Mouse (Mus musculus) lung, embryonic 16.5 days (tissue): Measurements from ENCODE around the gene Szrd1. TPM values are rescaled to one million over a fixed set of nuclear protein-coding genes. Genes with fewer than 3 reads are reported as not detected.
A peak's percentile ranks its signal among the peaks of the same experiment; 100 is the strongest.

Experiments
- ATAC-seq: fragments of 200-750 bp; cut with Nextera tagmentation; 2 replicates; pipeline ENCODE4 v1.8.0; 2017; ENCODE audit warnings: low read depth, mild to moderate bottlenecking, moderate library complexity
- H3K27ac ChIP-seq: fragments of 300-500 bp; sonication (generic); 2 replicates; pipeline ENCODE4 v1.5.1; 2014; ENCODE audit warnings: mild to moderate bottlenecking, control low read depth, low read length
- H3K27me3 ChIP-seq: fragments of 300-500 bp; sonication (generic); 2 replicates; pipeline ENCODE4 v1.6.1; 2014; ENCODE audit warnings: low read depth, low read length, mixed read lengths; ENCODE audit not compliant: control insufficient read depth, insufficient read depth
- H3K36me3 ChIP-seq: fragments of 300-500 bp; sonication (generic); 2 replicates; pipeline ENCODE4 v1.6.1; 2014; ENCODE audit warnings: low read length; ENCODE audit not compliant: control insufficient read depth, insufficient read depth
- H3K4me1 ChIP-seq: fragments of 300-500 bp; sonication (generic); replicated peaks from 2 replicates; pipeline ENCODE4 v1.6.1; 2014; ENCODE audit warnings: low read length, mixed read lengths; ENCODE audit not compliant: control insufficient read depth, insufficient read depth
- H3K4me2 ChIP-seq: fragments of 300-500 bp; sonication (generic); 2 replicates; pipeline ENCODE4 v1.6.1; 2014; ENCODE audit warnings: low read depth, low read length, control low read depth
- H3K4me3 ChIP-seq: fragments of 300-500 bp; sonication (generic); 2 replicates; pipeline ENCODE4 v1.5.1; 2014; ENCODE audit warnings: mild to moderate bottlenecking, low read length, control low read depth
- H3K9ac ChIP-seq: fragments of 300-500 bp; sonication (generic); 2 replicates; pipeline ENCODE4 v1.6.1; 2014; ENCODE audit warnings: low read length, control low read depth
- H3K9me3 ChIP-seq: fragments of 300-500 bp; sonication (generic); 2 replicates; pipeline ENCODE4 v1.6.1; 2016; ENCODE audit warnings: low read length; ENCODE audit not compliant: control insufficient read depth
- WGBS: fragments of 180-500 bp; shearing (Covaris S2); extraction: QIAGEN DNeasy Blood & Tissue Kit; methylation state at CpG from one replicate; pipeline ENCODE4 v1.1.7; 2014; 5-methylcytosine and 5-hydroxymethylcytosine counted together
- polyA plus RNA-seq: library from polyadenylated mRNA; unstranded; fragments of >200 nt; fragmentation: Nextera tagmentation; extraction: Ambion mirVana; gene quantifications from 2 replicates; pipeline ENCODE4 v1.2.1, GENCODE M21; 2015

The Szrd1 gene
- polyA plus RNA-seq, 1 experiment from 2014 or later: 44.6 TPM

DNA sequence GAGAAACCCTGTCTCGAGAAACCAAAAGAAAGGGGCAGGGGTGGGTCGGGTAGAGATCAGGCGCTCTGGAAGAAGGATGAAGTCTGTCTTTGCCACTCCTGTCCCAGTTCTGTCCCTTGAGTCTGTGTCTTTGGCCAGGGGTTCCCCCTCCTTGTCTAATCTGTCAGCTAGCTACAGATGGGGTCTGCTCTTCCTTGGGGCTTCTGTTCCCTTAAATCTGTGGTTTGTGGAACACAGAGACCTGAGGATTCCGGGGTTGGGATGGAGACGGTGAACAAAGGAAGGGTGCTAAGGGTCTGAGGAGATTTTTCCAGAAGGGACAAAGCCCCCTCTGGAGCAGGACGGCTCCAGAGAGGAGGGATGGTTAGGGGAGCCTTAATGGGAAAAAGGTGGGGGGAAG lies 51.5 kb downstream of the Szrd1 start, which contains the start of gene Spata21:
Gene Spata21 (plus strand): TSS at position 301 of the 400 bp plus-strand sequence.
- no peaks in the 10 kb centered on the region for H3K27me3 ChIP-seq
- H3K27ac ChIP-seq: no peak within 1 kb of the TSS
- WGBS: 79% methylated on average over 6 of the region's 6 CpGs
- ATAC-seq: no peak
- no peaks in the 10 kb centered on the region; the same call in 1 of the 2 replicates for H3K4me1 ChIP-seq
- no peak within 1 kb of the TSS for H3K4me2 ChIP-seq
- no peak within 1 kb of the TSS for H3K9ac ChIP-seq
- H3K4me3 ChIP-seq: no peak within 1 kb of the TSS
- H3K9me3 ChIP-seq: no peaks in the 10 kb centered on the region
- no peaks in the 10 kb centered on the region for H3K36me3 ChIP-seq

DNA sequence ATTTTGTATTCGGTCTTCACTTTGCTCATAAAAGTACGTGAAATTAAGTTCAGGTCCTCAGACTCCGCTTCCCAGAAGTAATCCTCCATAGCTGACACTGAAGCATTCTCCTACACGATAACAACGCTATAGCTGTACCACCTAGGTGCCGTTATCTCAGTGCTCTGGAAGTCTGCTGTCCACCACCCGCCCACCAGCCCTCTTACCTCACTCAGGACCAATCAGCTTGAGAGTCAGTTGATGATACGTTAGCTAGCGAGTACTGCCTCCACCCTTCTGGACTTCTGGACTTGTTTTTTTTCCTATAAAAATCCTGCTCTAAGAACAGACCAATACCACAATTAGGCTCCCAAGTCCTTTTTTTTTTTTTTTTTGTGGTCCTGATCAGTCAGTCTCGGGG lies 52.7 kb downstream of the Szrd1 start:
- 65% methylated on average over 10 of the region's 10 CpGs for WGBS
- H3K4me3 ChIP-seq: no peak overlapping the region
- no peaks in the 10 kb centered on the region for H3K36me3 ChIP-seq
- H3K9me3 ChIP-seq: no peaks in the 10 kb centered on the region
- H3K27me3 ChIP-seq: no peaks in the 10 kb centered on the region
- ATAC-seq: no peak
- no peaks in the 10 kb centered on the region; the same call in 1 of the 2 replicates for H3K4me1 ChIP-seq
- no peak overlapping the region for H3K9ac ChIP-seq
- no peak overlapping the region for H3K27ac ChIP-seq
- no peak overlapping the region for H3K4me2 ChIP-seq

DNA sequence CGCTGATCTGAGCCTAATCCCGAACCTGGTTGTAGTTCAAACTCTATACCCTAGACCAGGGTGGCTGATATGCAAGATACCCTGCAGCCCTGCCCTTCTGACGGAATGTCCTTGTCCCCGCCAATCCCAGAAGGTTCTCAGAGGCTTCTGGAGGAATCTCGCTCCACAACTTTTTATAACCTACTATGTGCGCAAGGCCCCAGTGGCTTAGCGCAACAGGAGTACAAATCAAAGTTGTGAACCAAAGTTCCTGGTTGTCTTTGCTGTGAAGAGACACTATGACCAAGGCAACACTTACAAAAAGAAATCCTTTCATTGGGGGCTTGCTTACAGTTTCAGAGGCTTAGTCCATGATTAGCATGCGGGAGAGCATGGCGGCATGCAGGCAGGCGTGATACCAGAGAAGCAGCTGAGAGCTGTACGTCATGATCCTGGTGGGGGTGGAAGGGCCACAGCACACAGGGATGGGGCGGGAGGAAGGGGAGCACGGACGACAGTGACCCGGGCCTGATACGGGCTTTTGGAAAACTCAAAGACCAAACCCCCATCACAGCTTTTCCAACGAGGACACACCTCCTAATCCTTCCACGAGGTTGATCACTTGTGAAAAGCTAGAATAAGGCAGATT lies 61.0 kb downstream of the Szrd1 start:
- Histone ChIP-seq H3K4me2 (no peak overlapping the region), H3K4me3 (no peak overlapping the region), H3K9me3 (no peaks in the 10 kb centered on the region), H3K27ac (no peak overlapping the region), H3K4me1 (peaks cover 19% of the 10 kb centered on the region), H3K27me3 (no peaks in the 10 kb centered on the region), H3K9ac (no peak overlapping the region), H3K36me3 (no peaks in the 10 kb centered on the region)
- no peak for ATAC-seq
- WGBS: 70% methylated on average over 18 of the region's 18 CpGs

DNA sequence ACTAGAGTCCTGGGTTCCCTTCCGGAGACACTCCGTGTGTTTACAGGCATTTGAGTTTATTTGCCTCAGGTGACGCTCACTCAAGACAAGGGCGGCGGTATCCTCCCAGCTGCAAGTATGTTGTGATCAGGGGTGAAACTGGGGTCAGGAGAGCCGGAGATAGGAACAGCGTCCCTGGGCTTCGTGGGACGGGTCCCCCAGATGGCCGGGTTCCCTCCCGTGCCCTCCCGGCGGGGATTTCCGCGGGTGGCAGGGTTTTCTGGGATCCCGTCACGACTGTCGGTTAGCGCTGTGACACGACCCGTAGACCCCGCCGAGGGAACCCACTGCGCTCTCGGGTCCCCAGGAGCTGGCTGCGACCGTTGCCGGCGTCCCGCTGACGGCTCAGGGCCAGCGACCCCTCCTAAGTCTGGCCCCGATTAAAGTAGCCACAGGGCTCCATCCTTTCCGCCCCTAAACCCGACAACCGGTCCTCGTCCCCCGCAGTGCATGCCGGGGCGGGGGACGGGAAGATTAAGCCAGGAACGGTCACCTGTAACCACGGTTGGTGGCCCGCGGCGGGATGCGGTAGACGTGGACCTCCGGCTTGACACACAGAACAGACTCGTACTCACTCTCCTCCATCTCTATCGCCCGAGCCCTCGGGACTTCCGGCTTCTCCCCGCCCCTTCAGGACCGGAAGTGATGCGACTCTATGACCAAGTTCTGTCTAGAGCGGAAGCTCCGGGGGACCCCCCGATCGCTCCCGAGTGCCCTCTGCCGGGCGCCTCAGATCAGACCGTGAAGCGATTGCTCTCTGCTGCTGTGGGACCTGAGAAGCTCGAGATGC lies 61.7 kb downstream of the Szrd1 start, which contains the start of gene Necap2:
Gene Necap2 (minus strand): TSS at position 677 of the 829 bp plus-strand sequence.
- Histone ChIP-seq H3K9ac (peak within 1 kb of the TSS; percentile 95), H3K4me2 (peak within 1 kb of the TSS; percentile 95), H3K27ac (peak within 1 kb of the TSS; percentile 71), H3K4me3 (peak within 1 kb of the TSS; percentile 99), H3K27me3 (no peaks in the 10 kb centered on the region), H3K36me3 (no peaks in the 10 kb centered on the region), H3K4me1 (peaks cover 21% of the 10 kb centered on the region), H3K9me3 (no peaks in the 10 kb centered on the region)
- ATAC-seq: peak; percentile 93
- WGBS: under 1% methylated on average over 64 of the region's 67 CpGs

DNA sequence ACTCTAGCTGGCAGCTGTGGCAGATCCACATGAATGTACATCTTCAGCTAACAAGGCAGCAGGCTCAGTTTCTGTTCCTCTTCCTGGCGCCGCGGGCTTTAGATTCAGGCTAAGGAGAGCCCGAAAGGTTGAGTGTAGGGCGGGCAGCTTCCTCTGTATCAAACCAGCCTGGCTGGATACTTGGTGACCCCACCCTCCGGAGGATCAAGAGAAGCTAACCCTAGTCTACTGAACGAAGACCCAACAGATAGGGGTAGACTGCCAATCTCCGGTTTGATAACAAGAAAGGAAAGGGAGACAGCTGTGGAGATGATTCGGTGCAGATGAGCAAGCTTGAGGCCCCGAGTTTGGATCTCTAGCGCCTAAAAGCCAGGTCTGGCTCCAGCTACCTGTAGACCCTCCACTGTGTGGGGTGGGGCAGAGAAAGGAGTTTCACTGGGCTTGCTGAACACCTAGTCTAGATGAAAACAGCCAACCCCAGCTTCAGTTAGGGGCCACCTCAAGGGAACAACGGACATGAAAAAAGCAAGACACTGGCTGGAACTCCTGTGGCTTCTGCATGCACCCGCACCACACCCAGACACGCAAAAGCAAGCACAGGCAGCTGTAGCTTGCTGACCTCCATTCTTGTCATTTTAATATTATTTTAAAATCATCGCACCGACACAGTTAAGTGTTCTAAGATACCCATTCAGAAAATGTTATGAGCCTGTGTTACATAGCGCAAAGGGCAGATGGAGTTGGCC lies 62.6 kb downstream of the Szrd1 start:
- 70% methylated on average over 17 of the region's 17 CpGs for WGBS
- Histone ChIP-seq H3K4me2 (peak overlapping the region; percentile 95), H3K27ac (peak overlapping the region; percentile 52; the same call in 1 of the 2 replicates), H3K9me3 (no peaks in the 10 kb centered on the region), H3K36me3 (peaks cover 4% of the 10 kb centered on the region), H3K4me3 (peak overlapping the region; percentile 99), H3K4me1 (peaks cover 21% of the 10 kb centered on the region), H3K9ac (peak overlapping the region; percentile 95), H3K27me3 (no peaks in the 10 kb centered on the region)
- ATAC-seq: no peak

DNA sequence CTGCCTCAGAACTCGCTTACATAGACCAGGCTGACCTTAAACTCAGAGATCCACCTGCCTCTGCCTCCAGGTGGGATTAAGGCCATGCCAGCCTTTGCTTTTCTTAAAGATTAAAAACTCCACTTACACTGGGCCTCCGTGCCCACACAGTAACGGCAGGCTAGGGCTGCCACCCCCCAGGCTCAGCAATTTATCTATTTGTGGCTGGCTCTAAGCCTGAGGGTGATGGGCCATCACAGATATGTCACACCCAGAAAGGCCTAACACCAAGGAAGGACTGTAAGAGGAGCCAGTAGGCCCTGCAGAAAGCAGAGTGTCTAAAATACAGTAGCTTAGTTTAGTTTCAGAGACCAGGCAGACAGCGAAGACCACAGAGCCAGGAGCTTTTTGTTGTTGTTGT lies 65.5 kb downstream of the Szrd1 start:
- WGBS: 82% methylated on average over 4 of the region's 4 CpGs
- Histone ChIP-seq H3K4me3 (no peak overlapping the region), H3K27ac (no peak overlapping the region), H3K4me1 (peaks cover 21% of the 10 kb centered on the region), H3K36me3 (peaks cover 17% of the 10 kb centered on the region), H3K9me3 (no peaks in the 10 kb centered on the region), H3K27me3 (no peaks in the 10 kb centered on the region), H3K4me2 (no peak overlapping the region), H3K9ac (peak overlapping the region; percentile 16; the same call in 1 of the 2 replicates)
- no peak for ATAC-seq

DNA sequence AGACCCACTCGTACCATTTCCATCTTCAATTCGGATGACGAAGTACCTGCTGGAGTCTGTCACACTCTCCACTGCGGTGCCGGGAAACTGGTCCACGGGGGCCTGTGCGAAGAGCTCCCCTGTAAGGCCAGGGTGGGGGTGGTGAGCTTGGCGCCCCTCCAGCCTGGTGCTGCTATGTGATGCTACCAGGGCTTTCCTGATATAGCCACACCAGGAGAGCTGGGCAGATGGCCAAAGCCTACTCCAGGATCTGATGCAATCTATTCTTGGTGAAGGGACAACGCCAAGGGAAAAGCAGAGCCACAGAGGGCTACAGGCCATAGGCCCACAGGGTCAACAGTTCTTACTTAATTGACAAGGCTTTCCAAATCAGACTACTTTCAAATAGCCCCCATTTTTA lies 65.9 kb downstream of the Szrd1 start:
- H3K4me3 ChIP-seq: no peak overlapping the region
- 56% methylated on average over 9 of the region's 9 CpGs for WGBS
- no peak overlapping the region for H3K4me2 ChIP-seq
- H3K9ac ChIP-seq: peak overlapping the region; percentile 16; the same call in 1 of the 2 replicates
- H3K36me3 ChIP-seq: peaks cover 19% of the 10 kb centered on the region
- no peaks in the 10 kb centered on the region for H3K9me3 ChIP-seq
- no peak for ATAC-seq
- H3K4me1 ChIP-seq: peaks cover 21% of the 10 kb centered on the region
- no peak overlapping the region for H3K27ac ChIP-seq
- no peaks in the 10 kb centered on the region for H3K27me3 ChIP-seq

DNA sequence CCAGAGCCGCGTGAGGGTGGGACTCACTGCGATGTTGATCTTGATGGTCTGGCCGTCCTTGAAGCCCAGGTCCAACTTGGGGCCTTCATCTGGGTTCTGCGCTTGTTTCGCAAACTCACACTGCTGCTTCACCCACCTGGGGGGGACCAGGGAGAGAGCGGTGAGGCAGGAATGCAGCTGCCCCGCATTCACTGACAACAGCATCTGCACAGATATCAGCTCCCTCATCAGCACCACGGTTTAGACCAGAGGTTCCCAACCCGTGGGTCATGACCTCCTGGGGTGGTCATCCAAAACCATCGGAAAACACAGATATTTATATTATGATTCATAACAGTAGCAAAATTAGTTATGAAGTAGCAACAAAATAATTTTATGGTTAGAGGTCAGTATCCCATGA lies 67.1 kb downstream of the Szrd1 start:
- no peak for ATAC-seq
- WGBS: 86% methylated on average over 11 of the region's 11 CpGs
- H3K36me3 ChIP-seq: peaks cover 26% of the 10 kb centered on the region

DNA sequence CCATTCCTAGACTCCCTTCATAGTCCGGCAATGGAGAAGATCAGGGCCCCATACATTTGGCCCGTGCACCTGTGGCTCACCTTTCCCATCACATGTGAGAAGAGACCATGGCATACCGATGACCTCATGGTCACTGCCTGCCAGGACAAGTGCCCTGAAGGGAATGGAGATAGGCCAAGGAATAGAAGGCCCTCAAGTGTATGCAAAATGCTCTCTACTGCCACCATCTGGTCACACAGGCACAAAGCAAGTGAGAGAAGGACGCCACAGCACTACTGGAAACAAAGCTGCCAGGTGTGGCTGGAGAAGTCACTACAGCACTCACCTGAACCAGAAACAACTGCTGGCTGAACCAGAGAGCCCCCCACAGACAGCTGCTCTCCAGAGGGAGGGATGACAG lies 69.8 kb downstream of the Szrd1 start:
- Histone ChIP-seq H3K4me1 (peaks cover 38% of the 10 kb centered on the region), H3K4me3 (no peak overlapping the region), H3K9ac (no peak overlapping the region), H3K36me3 (peaks cover 35% of the 10 kb centered on the region), H3K27me3 (no peaks in the 10 kb centered on the region), H3K9me3 (no peaks in the 10 kb centered on the region), H3K27ac (no peak overlapping the region), H3K4me2 (no peak overlapping the region)
- WGBS: 53% methylated on average over 4 of the region's 4 CpGs
- no peak for ATAC-seq

More for the DNA sequence above, 67.1 kb downstream of the Szrd1 start:
- Histone ChIP-seq H3K4me1 (peaks cover 29% of the 10 kb centered on the region), H3K9me3 (no peaks in the 10 kb centered on the region), H3K27ac (no peak overlapping the region), H3K9ac (no peak overlapping the region), H3K27me3 (no peaks in the 10 kb centered on the region), H3K4me3 (no peak overlapping the region), H3K4me2 (no peak overlapping the region)
